Mouse (Mus musculus) cerebellum, adult 2 months (tissue): Measurements from ENCODE around the gene Prpf4.

Experiments used
- CTCF ChIP-seq: fragments of 200-500 bp; IDR thresholded peaks from 2 replicates; pipeline ENCODE4 v1.5.1; 2011; ENCODE audit warnings: low read depth, mild to moderate bottlenecking, control low read depth, low read length, moderate library complexity, borderline replicate concordance; ENCODE audit not compliant: insufficient read depth
- POLR2A ChIP-seq: fragments of 200-500 bp; IDR thresholded peaks from 2 replicates; pipeline ENCODE4 v1.6.1; 2011; ENCODE audit warnings: low read length, control low read depth, borderline replicate concordance; ENCODE audit not compliant: insufficient read depth

GRCm38 (mm10) chr4:62425891-62426290 is 17.3 kb downstream of the Prpf4 start:
- TF ChIP-seq POLR2A (no peak), CTCF (no peak)
